Mouse (Mus musculus) left cerebral cortex, postnatal 10 days (tissue): ENCODE data around the gene Umad1. TPM values are rescaled to one million over a fixed set of nuclear protein-coding genes. Genes with fewer than 3 reads are reported as not detected.

ENCODE experiments used
- DNase-seq, 2 experiments: peaks; one replicate each; pipeline ENCODE4 v3.0.0; 2021 to 2022; ENCODE audit warnings: low spot score in 2 of 2, mixed read lengths in 1 of 2; ENCODE audit errors: extremely low spot score in 1 of 2
- intact Hi-C: fragments of 180-260 bp; cut with DNase I; formaldehyde crosslinking; loops from one replicate; pipeline ENCODE4 v1.15.1; 2025
- total RNA-seq, 2 experiments: library from RNA; stranded (reverse); gene quantifications; 2 replicates each; pipeline ENCODE4 v1.2.3; 2021

Umad1 gene
- total RNA-seq, 2 experiments from 2014 or later, result 30.3 to 35.7 TPM

- no peak for DNase-seq
- intact Hi-C loops, result no loop called here
These were observed 95.8 kb downstream of the Umad1 start for GRCm38 (mm10) chr6:8354846-8355245.

GRCm38 (mm10) chr6:8358232-8358631, 99.1 kb downstream of the Umad1 start:
- DNase-seq, result no peak
- intact Hi-C loops, result no loop called here

DNA sequence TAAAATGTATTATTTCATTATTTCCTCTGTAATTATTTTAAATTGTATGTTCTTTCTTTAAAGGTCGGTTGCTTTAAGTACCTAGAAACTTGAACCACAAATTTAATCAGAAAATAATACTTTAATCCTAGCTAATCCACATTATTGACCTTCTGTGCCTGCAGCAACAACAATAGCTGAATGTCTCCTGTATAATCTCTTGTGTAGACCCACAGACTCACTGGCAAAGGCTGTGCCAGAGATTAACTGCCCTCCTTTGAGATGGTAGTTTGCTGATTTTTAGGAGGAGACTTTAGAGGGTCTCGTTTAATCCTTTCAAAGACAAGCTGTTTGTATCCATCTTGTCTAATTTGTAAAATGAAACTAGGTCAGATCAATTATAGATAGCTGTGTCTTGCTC, 99.7 kb downstream of the Umad1 start:
- intact Hi-C loops, result no loop called here
- no peak for DNase-seq

- intact Hi-C loops, result no loop called here
- DNase-seq, result no peak
These were observed 101.7 kb downstream of the Umad1 start for GRCm38 (mm10) chr6:8360805-8361204.

DNA sequence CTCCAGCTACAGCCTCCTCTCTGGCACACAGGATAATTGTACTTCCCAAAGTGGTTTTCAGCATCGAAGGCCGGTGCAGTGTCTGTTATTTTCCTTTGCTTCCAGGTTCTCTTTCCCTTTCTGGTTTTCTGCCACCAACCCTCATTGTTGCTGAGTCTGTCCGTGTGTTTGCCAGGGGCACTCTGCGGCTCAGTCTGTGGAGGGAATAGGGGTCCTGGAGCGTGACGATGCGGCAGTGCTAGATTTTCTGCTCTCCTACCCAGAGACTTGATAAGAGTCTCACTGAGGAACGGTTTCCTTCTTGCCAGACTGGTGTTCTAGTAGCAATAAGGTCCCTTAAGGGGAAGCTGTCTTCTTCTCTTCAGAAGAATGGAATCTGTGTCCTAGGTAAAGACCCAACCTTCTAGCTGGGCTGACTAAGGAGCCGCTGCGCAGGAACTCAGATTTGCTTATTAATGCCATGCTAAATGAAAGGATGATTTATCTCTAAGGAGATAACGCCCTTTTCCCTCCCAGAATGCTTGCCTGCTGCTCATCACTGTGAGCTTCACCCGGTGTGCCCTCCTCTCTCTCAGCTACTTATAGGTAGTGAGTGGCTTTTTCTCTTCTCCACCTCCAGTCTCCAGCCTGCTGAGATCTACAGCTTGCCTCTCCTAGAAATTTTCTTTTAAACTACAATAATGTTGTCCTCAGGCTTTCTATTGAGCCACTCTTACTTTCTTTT, 105.1 kb downstream of the Umad1 start:
- DNase-seq, result no peak
- intact Hi-C loops, result no loop called here

GRCm38 (mm10) chr6:8364757-8365150, 105.7 kb downstream of the Umad1 start:
- intact Hi-C loops, result no loop called here
- no peak for DNase-seq

DNA sequence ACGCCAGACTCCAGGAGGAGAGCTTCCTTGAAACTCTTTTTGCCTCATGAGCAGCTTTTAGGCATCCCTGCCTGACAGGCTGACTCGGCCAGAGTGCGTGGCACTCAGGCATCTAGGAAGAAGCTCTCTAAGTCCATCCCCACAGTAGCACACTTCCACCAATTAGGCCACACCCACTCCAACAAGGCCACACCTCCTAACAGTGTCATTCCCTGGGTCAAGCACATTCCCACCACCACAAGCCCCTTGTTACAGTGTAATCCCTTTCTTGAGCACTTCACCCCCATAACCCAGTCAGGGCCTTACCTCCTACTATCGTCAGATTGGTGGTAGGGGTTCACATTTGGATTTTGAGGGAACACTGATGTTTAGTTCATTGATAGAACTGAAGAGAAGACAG, 108.6 kb downstream of the Umad1 start:
- intact Hi-C loops, result no loop called here
- no peak for DNase-seq

DNA sequence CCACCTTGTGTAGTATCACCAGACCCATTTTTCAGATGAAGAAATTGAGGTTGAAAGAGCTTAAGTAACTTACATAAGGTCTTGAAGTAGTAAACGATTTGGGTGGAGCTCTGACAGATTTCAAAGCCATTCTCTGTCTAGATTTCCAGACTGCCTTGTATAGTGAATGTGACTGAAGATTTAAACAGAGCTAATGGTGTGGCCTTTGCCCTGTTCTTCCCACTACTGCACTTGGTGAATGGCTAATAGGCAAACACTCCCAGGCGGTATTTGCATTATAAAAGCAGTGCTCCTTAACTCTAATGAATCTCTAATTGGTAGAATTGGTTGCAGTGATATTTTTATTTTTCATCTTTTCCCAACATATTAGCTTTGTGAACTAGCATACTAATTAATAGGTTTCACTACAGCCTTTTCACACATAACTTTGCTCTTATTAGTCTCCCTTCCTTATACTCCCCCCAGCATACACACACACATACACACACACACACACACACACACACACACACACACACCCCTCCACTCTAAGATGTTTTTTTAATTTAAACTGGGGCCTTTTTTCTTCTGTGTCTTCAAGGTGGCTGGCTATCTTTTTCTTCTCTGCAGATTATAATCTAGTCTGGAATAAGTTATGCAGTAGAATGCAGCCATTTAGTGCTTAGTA, 109.2 kb downstream of the Umad1 start:
- no peak for DNase-seq
- intact Hi-C loops, result no loop called here

DNA sequence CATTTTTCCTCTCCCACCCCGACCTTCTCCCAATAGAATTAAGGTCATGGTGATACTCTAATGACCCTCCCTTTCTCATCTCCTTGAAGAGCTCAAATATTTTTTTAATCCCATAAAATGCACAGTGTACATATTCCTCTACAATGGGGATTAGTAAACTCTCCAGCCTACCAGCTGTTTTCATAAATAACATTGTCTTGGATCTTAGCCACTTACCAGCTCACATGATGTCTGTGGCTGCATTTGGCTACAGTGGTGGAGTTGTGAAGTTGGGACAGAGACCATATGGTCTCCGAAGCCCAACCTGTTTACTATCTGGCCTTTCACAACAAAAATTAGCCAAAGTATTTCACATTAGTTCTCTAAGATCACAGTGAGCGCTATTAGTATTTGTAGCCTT, 111.5 kb downstream of the Umad1 start:
- intact Hi-C loops, result no loop called here
- DNase-seq, result no peak

DNA sequence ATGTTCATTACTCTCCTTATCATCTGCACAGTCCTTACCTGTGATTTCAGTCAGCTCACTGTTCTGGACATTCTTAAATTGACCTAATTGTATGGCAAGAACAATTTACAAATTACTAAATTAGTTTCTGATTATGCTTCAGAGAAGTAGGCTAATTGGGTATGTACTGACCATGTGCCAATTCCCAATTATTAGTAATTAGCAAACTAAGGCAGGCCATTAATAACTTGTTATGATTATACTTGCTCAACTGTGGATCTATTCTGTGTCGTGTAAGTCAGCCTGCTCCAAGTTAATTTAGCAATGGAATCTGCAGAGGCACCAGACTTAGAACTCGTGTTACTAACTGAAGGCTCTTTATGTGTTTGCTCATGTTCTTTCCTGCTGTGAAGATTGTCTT, 114.0 kb downstream of the Umad1 start:
- no peak for DNase-seq
- intact Hi-C loops, result no loop called here

- no peak for DNase-seq
- intact Hi-C loops, result no loop called here
These were observed 114.8 kb downstream of the Umad1 start for GRCm38 (mm10) chr6:8373851-8374250.

- DNase-seq, result no peak
These were observed 115.2 kb downstream of the Umad1 start for GRCm38 (mm10) chr6:8374290-8374689.

DNA sequence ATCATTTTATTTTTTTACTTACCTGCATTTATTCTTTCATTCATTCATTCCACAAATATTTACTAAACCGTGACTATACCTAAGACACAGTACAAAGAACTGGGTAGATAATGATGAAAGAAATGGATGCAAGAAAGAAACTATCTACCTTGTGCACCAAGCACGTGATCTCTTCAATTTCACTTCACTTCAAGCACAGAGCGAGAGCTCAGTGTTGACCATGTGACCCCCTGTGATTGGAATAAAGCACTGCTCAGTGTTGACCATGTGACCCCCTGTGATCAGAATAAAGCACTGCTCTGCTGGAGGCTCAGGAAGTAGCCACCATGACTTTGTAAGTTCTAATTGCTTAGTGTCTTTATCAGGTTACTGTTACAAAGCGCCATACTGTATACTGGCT, 115.6 kb downstream of the Umad1 start:
- intact Hi-C loops, result no loop called here
- DNase-seq, result no peak

More at GRCm38 (mm10) chr6:8374290-8374689, 115.2 kb downstream of the Umad1 start:
- intact Hi-C loops, result no loop called here

DNA sequence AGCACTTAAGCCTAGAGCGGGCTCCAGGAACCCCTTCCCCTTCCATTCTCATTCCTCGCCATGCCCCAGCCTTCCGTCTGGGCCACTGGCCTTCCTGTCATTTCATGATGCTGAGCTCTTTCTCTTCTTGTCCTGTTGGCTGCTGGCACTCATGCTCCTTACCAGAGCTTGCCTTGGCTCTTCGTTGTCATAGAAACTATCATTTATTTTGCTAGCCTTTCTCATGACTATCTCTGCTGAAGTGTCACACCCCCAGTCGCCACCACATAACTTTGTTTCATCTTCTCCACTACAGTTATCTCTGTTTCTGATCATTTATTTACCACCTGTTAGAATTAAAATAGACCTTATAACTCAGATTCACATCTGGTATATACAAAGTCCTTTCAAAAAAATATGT, 117.3 kb downstream of the Umad1 start:
- intact Hi-C loops, result no loop called here
- DNase-seq, result no peak

GRCm38 (mm10) chr6:8377667-8378066, 118.6 kb downstream of the Umad1 start:
- DNase-seq, result no peak
- intact Hi-C loops, result no loop called here

DNA sequence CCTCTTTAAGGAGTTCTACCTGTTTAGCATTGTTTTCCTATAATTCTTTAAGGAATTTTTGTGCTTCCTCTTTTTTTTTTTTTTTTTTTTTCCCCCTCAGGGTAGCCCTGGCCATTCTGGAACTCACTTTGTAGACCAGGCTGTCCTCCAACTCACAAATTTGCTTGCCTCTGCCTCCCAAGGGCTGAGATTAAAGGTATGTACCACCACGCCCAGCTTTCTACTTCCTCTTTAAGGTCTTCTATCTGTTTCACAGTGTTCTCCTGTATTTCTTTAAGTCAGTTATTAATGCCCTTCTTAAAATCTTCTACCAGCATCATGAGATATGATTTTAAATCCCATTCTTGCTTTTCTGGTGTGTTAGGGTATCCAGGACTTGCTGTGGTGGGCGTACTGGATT, 130.2 kb downstream of the Umad1 start:
- no peak for DNase-seq
- intact Hi-C loops, result no loop called here

DNA sequence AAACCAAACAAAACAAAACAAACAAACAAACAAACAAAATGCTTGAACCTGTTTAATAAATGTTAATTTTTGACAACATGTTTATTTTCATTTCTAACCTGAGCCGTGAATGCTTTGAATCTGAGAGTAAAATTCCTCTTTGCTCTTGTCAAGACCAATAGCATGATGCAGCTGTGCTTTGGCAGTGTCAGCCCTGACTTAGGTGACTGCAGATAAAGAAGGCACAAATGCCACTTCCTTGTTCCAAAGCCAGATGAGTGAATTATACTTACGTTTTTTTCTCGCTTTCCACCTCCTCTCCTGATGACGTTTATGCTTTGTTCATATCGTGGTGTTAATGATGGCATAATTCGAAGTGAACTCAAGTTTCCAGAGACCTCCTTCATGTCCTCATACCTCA, 131.2 kb downstream of the Umad1 start:
- intact Hi-C loops, result no loop called here
- DNase-seq, result no peak

DNA sequence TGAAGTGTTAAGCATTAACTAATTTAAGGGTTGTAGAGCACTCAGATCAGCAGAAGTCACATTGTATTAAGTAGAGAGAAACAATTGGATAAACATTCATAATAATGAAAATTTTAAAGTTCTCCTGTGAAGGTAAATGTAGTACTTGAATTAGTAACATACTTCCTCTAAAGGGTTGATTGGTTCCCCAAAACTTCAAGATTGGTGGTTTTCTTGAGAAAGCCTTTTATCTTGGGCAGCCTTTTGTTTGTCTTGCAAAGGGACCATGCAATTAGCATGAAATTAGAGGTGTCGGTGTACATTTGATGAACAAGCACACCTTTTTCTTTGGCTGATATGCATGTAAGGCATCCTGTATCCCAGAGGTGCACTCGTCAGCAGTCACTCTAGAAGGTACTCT, 131.8 kb downstream of the Umad1 start:
- no peak for DNase-seq
- intact Hi-C loops, result no loop called here

DNA sequence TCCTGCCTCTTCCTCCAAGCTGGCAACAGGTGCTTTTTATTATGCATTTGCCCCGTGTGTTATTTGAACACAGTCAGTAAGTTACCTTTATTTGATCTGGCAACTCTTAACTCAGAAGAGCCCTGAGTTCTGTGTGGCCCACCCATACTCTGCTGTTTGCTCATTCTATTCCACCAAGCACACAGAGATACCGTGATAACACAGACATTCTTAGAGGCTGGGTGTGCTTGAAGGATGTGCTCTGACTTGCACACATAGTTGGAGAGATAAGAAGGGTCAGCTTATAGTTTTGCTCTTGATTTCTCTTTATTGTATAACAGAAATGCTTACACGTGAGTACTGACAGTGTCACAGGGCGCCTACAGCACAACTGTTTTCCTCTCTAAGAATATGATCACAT, 133.9 kb downstream of the Umad1 start:
- intact Hi-C loops, result no loop called here
- DNase-seq, result no peak

DNA sequence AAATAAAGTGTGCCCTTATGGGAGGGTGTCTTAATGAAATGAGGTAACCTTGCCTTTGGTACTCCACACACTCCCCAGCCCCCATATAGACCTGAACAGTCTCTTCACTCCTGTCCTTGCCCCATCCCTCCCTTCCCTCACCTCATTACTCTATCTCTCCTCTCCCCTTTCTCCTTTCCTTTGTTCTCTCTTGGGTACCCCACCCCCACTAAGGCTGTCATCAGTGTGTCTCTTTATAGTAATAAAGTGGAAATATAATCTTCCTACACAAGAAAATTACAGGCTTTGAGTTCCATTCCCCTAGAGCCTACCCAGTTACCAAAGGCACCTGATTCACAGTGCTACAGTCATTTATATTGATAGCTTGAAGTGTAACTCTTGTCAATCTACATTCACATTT, 135.0 kb downstream of the Umad1 start:
- intact Hi-C loops, result no loop called here
- DNase-seq, result no peak

DNA sequence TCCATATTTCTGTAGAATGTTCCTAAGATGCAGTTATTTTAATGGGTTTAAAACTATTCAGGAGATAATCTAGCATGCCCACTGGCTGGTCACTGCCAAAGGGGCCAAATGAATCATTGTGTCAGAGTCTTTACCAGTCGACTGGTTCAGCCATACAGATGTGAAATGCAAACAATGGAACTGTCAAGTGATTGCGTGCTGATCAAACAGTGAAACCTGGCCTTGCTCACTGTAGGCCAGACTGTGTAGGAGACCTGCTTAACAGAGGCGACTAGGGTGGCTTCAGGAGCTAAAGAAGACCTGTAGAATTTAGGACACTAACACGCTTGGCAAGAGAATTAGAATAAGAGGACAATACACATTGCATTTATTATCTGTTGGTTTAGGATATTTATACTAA, 136.0 kb downstream of the Umad1 start:
- intact Hi-C loops, result no loop called here

More for the DNA sequence above, 136.0 kb downstream of the Umad1 start:
- DNase-seq, result no peak
